Mouse (Mus musculus): ENCODE results near the gene Mapk1ip1.
A peak's percentile ranks its signal among the peaks of the same experiment; 100 is the strongest.

The Mapk1ip1 gene

DNA sequence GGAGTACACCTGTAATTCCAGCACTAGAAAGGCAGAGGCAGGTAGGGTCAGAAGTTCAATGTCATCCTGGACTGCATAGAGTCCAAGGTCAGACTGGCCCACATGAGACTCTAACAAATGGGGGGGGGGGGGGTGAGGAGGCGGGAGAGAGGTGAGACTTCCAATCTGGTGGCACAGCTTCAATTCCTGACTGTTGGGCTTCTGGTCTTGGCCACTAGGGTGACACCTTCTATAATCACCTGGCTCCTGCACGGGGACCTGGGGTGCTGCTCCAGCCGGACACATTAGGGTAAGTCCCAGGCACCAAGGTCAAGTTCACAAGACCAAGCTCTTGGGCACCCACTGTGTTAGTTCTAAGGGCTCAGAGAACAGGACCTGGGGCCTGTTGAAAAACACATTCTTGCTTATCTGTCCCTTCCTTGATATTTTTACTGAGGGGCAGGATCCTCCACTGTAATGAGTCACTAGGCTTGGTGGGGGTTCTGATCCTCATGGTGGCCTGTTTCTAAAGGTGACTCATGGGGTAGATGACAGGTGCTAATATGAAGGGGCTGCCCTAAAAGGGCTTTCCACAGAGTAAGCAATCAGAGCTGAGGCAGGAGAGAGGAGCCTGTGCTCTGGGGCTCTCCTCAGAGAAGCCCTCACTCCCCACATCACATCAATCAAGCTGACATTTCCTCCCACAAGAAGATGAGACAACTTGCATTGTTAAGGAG is 4.5 kb downstream of the Mapk1ip1 start:
- no peak for DNase-seq (ENCODE audit: low read depth in 1 of 2, low spot score in 2 of 2)

DNA sequence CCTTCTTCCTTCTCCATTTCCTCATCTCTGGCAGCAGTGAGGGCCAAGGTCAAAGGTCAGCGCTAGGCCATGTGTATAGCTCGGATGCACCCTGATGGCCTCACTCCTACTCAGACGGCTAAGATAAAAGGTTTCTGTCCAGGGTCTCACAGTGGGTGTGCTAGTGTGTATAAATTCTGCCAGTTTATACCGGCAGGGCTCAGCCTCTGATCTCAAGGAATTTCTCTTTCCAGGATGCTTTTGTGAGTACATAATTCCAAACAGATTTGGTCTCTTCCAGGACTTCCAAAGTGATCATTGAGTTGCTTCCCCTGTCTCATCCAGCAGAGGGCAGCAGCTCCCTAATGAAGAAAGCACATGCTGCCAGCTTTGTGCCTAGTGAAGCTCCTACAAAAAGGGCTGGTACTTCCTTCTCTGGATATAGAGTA is 5.5 kb downstream of the Mapk1ip1 start:
- peak; percentile 33 to 38 for DNase-seq (ENCODE audit: low read depth in 1 of 2, low spot score in 2 of 2)

DNA sequence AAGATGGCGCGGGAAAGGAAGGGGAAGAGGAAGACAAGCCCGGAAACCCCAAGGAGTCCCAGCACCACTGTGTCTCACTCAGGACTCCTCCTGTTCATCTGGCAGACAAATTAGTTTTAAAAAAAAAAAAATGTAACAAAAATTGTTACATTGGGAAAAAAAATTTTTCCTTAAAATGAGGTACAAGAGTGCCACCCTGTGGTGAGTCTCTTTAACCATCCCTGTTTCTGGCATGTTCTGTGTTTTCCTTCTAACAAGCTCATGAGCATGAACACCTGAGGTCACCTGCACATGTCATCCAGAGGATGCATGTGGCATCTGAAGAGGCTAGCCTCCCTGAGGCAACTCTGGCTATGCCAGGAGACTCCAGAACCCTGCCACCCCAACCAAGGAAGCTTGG is 11.0 kb downstream of the Mapk1ip1 start:
- no peak for DNase-seq (ENCODE audit: low read depth in 1 of 2, low spot score in 2 of 2)

DNA sequence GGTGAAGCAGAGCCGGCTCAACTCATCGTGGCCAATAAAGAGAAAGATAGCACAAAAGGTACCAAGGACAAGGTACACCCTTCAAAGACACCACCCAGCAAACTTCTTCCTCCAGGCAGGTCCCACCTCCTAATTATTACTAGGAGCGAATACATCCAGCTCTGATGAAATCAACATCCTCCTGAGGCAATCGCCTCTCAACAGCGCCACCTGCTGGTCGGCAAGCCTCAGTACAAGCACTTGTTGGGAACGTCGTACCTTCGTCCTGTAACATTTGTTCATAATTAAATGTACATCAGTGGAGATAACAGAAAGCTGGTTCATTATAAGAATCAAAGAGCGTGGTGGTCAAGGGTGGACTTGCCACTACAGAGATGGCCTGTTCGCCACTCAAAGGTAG is 18.3 kb downstream of the Mapk1ip1 start:
- DNase-seq (ENCODE audit: low read depth in 1 of 2, low spot score in 2 of 2) = peak in 1 of 2 experiments; percentile 21

DNA sequence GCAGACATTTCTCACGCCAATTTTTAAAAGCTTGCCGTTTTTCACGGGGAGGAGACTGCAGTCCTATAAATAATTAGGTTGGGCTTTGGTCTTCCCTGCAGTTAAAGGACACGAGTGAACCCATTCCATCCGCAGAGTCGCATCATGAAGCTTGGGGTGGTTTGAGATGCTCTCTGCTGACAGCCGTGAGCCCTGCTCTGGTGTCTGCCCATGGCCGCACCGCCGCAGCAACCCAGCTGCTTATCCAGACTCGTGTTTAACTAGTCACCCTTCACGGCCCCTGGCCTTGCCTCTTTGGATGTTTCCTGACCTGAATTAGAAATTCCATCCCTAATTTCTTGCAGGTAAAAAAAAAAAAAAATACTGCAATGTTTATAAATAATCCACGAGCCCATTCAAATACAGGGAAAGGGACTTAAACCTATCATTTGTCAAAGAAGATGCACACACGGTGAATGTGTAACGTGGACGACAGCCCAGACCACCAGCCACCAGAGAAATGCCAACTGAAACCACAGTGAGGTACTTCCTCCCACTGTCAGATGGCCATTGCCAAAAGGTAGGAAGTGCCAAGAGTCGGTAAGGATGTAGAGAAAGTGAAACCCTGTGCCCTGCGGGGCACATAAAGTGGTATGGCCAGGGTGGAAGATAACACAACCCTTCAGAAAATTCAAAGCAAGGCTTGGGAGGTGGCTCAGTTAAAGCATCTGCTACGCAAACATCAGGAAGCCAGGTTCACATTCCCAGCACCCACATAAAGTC is 20.9 kb downstream of the Mapk1ip1 start:
- no peak for DNase-seq (ENCODE audit: low read depth in 1 of 2, low spot score in 2 of 2)

DNA sequence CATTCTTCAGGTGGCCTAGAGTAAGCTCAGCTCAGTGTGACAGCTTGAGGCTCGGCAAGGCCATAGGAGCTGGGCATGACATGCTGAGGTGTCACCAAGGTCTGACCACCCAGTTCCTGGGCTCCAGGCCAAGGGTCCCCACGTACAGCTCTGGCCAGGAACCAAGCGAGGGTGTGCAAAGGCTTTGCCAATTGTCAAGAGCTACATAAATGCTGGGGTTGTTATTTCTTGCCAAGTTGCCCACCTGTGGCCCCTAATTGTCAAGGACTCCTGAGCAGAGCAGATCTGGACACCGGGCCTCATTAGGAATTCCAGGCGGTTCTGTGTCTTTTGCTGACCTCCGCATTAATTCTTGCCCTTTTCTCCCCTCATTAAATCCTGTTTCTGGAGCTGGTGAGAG is 21.6 kb downstream of the Mapk1ip1 start:
- no peak for DNase-seq (ENCODE audit: low read depth in 1 of 2, low spot score in 2 of 2)

DNA sequence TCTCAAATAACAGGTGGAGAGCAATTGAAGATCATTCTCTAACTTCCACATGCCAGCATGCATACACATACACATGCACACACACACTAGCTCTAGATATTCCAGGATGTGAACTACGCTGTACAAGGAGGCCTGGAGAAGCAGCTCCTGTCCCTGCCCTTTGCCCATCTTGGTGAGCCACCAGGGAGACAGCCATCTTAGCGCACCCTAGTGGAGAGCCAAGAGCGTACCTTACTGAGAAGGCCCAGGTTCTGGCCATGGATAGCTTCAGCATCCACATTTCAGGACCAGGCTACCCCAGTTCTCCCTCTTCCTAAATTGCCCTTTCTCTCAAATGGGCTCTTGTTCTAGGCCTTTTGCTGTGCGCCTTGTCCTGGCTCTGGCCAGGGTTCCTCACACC is 27.8 kb downstream of the Mapk1ip1 start:
- no peak for DNase-seq (ENCODE audit: low read depth in 1 of 2, low spot score in 2 of 2)

DNA sequence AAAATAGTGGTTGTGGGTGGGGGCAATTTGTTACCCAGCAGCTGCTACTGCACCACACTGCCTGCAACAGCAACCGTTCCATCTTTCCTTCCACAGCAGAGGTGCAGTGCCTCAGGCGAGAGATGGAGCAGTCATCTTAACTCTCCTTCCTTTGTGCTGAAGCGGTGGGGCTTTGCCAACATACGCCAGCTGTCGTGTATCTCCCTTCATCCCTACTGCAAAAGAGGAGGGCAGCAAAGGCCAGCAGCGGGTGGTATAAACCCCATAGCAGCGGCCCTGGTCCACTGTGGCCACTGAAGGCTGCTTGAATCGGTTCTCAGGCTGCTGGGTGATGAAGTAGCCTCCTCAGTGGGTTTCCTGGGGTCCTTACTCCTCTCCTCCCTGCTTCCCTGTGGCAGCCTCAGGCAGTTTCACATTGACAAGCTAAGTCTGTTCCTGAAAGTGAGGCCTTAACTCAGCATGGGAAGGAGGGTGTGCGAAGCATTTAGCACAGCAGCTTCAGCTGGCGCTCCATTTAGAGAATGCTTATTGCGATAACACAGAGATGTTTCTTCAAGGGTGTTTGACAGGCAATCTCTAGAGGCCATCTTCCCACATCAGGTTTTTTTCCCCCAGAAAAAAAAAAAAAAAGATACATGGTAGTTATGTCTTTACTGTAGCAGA is 32.7 kb downstream of the Mapk1ip1 start:
- no peak for DNase-seq (ENCODE audit: low read depth in 1 of 2, low spot score in 2 of 2)

DNA sequence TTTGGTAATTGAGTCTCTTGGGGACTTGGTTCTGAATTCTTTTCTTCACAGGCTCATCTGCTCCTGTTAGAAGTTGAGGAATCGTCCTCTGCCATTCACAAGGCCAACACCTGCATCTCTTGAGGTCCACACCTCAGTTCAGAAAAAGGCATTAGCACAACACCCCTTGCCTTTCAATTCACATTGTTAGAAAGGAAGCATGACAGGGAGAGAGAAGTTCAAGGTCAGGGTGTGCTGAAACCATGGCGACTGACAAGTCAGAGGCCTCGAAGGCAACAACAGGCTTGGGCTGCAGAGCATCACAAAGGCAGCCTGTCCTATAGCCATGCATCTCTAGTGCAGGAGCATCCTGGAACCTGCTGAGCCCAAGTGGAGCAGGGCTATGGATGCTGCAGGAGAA is 38.9 kb downstream of the Mapk1ip1 start:
- DNase-seq (ENCODE audit: low read depth in 1 of 2, low spot score in 2 of 2) = no peak

DNA sequence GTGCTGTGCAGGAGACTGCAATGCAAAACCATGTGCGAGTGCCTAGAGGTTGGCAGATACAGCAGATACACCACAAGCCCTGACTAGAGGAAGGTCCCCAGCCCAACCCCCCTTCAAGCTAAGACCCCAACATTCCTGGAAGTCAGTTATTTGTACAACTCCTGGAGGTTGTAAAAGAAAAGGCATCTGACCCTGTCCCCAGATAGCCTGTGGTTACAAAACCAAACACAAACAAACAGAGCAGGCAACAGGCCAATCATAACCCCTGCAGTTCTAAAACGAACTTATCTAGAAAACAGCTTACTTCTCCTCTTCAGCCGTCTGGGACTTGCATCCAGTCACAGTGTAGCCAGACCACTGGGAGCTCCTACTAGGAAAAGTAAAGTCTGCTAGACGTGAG is 42.7 kb downstream of the Mapk1ip1 start:
- no peak for DNase-seq (ENCODE audit: low read depth in 1 of 2, low spot score in 2 of 2)

DNA sequence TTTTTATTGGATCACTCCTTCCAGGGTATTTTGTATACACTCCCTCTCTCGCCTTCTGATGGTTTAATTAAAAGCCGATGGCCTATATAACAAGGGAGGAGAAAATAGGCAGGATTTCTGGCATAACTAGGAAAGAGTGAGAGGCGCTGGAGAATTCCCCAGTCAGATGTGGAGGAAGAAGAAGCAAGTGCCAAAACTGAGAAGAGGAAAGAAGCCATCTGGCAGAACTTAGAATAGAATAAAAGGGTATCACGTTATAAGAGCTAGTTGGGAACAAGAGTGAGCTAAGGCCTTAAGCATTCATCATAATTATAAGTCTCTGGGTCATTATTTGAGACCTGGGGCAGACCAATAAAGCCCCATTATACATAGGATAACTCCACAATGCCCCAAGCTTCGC is 58.0 kb downstream of the Mapk1ip1 start:
- DNase-seq (ENCODE audit: low read depth in 1 of 2, low spot score in 2 of 2) = no peak
